26 mouse cellular contexts compared by ENCODE assay signal in genomic region chr13:62949560-62950188, GRCm38 (mm10). TPM values are rescaled to one million over a fixed set of nuclear protein-coding genes. Genes with fewer than 3 reads are reported as not detected.
DNase-seq lines count a peak whose midpoint lies in the region; ATAC-seq lines count a peak whose summit lies in the region.
"Had no signal": no experiment of that assay in that cellular context is flagged by ENCODE, and none has a peak within 500 bp of the region (broad histone marks: within the 10 kb centered on the region; RNA-seq: fewer than 3 reads in every experiment).

No protein-coding gene starts in this region.

- DNase-seq in frontal cortex, postnatal 25 days (ENCODE audit: low spot score in 2 of 2) = no peak
- DNase-seq in lung, postnatal 4 days = no peak
- DNase-seq in brain, adult 2 months (ENCODE audit: low read depth, low spot score) = peak; percentile 36
- DNase-seq in spleen, adult 18-20 months = no peak
- DNase-seq: adrenal gland, adult 2 months; cerebellum, adult 2 months; cerebellum, postnatal 25 days; gastrocnemius, postnatal 10 days; heart, postnatal 4 days; kidney, postnatal 4 days; layer of hippocampus, adult 9-11 months; liver; lung, postnatal 14 days; retina, postnatal 1 day; right cerebral cortex, postnatal 25 days had no signal

- peak overlapping the region; percentile 69 for H3K27ac ChIP-seq in lung, embryonic 15.5 days
- H3K27ac ChIP-seq in stomach, embryonic 16.5 days (ENCODE audit: low read length) = no peak overlapping the region
- H3K27ac ChIP-seq: heart, embryonic 10.5 days; hindbrain, embryonic 14.5 days; liver, embryonic 15.5 days; midbrain, embryonic 13.5 days; neural tube, embryonic 12.5 days had no signal

- H3K4me2 ChIP-seq in lung, embryonic 15.5 days = no peak overlapping the region
- H3K4me2 ChIP-seq in stomach, embryonic 16.5 days (ENCODE audit: low read depth, low read length) = no peak overlapping the region
- H3K4me2 ChIP-seq: hindbrain, embryonic 14.5 days; liver, embryonic 15.5 days; midbrain, embryonic 13.5 days; neural tube, embryonic 12.5 days had no signal

- no peak overlapping the region for H3K4me3 ChIP-seq in lung, embryonic 15.5 days
- H3K4me3 ChIP-seq in stomach, embryonic 16.5 days (replicated peaks; ENCODE audit: low read length) = no peak overlapping the region
- H3K4me3 ChIP-seq: heart, embryonic 10.5 days; liver, embryonic 15.5 days; megakaryocyte, embryonic 14.5 days; midbrain, embryonic 13.5 days; neural tube, embryonic 12.5 days had no signal

- ATAC-seq in frontal cortex, adult (ENCODE audit: low TSS enrichment) = peak; percentile 89
- peak; percentile 73 for ATAC-seq in lung, embryonic 15.5 days (ENCODE audit: borderline replicate concordance, extremely low read depth, low FRiP score, low TSS enrichment)
- ATAC-seq in stomach, embryonic 16.5 days (ENCODE audit: insufficient read depth, low FRiP score) = 0 out of 2 replicates have a peak, but pooled peaks have one; percentile 40
- ATAC-seq: inflammation-experienced regulatory T-cells, adult 6 months; midbrain, embryonic 13.5 days had no signal

- no peaks in the 10 kb centered on the region for H3K27me3 ChIP-seq in lung, embryonic 15.5 days
- no peaks in the 10 kb centered on the region for H3K27me3 ChIP-seq in stomach, embryonic 16.5 days (ENCODE audit: control insufficient read depth, insufficient read depth, low read length)
- H3K27me3 ChIP-seq: liver, embryonic 15.5 days; megakaryocyte, embryonic 14.5 days; midbrain, embryonic 13.5 days; neural tube, embryonic 12.5 days had no signal

- H3K9me3 ChIP-seq in lung, embryonic 15.5 days = no peaks in the 10 kb centered on the region
- H3K9me3 ChIP-seq in stomach, embryonic 16.5 days (replicated peaks; ENCODE audit: control insufficient read depth, low read length) = no peaks in the 10 kb centered on the region
- H3K9me3 ChIP-seq: G1E; heart, embryonic 10.5 days; liver, embryonic 15.5 days; midbrain, embryonic 13.5 days; neural tube, embryonic 12.5 days had no signal

- WGBS in lung, embryonic 15.5 days = 26% methylated on average over 4 of the region's 4 CpGs
- WGBS in stomach, embryonic 16.5 days = 24% methylated on average over 4 of the region's 4 CpGs

- no peaks in the 10 kb centered on the region for H3K36me3 ChIP-seq in lung, embryonic 15.5 days
- H3K36me3 ChIP-seq in stomach, embryonic 16.5 days (ENCODE audit: control insufficient read depth, insufficient read depth, low read length) = no peaks in the 10 kb centered on the region
- H3K36me3 ChIP-seq: G1E; heart, embryonic 10.5 days; liver, embryonic 15.5 days; midbrain, embryonic 13.5 days; neural tube, embryonic 12.5 days had no signal

- H3K4me1 ChIP-seq in lung, embryonic 15.5 days = peaks cover 47% of the 10 kb centered on the region
- peaks cover 6% of the 10 kb centered on the region; the same call in 1 of the 2 replicates for H3K4me1 ChIP-seq in stomach, embryonic 16.5 days (ENCODE audit: control insufficient read depth, insufficient read depth, low read length)
- H3K4me1 ChIP-seq: heart, embryonic 10.5 days; neural tube, embryonic 12.5 days had no signal

- H3K9ac ChIP-seq in lung, embryonic 15.5 days = no peak overlapping the region
- no peak overlapping the region for H3K9ac ChIP-seq in stomach, embryonic 16.5 days (ENCODE audit: low read length)
- H3K9ac ChIP-seq: hindbrain, embryonic 14.5 days; liver, embryonic 15.5 days; midbrain, embryonic 13.5 days; neural tube, embryonic 12.5 days had no signal

RNA-seq across cellular contexts. Expression of gene 2010111I01Rik, which starts 15.0 kb away (rescaled TPM):
- polyA plus RNA-seq in lung, embryonic 15.5 days (2015; fragmentation: Nextera tagmentation; extraction: Ambion mirVana) = 129 and 133 TPM in 2 replicates
- polyA plus RNA-seq in stomach, embryonic 16.5 days (2015; fragmentation: Nextera tagmentation; extraction: Ambion mirVana) = 119 and 131 TPM in 2 replicates
